In genomic region chr17:12157203-12157602, GRCm38 (mm10) we compare ENCODE assay signal across 20 mouse cellular contexts. TPM values are rescaled to one million over a fixed set of nuclear protein-coding genes. Genes with fewer than 3 reads are reported as not detected.
A peak's percentile ranks its signal among the peaks of the same experiment; 100 is the strongest.
DNase-seq lines count a peak whose midpoint lies in the region; TF ChIP-seq lines count a peak whose summit lies in the region.
"Had no signal": no experiment of that assay in that cellular context is flagged by ENCODE, and none has a peak within 500 bp of the region (broad histone marks: within the 10 kb centered on the region; RNA-seq: fewer than 3 reads in every experiment).

No protein-coding gene starts in this region.

- in situ Hi-C loops in ES-E14 (cut with MboI; ENCODE audit: low sequenced_read_pairs in 2 of 2, unreplicated experiment in 2 of 2) = no loop called here

- peaks cover 13% of the 10 kb centered on the region; the same call in 1 of the 2 replicates for H3K36me3 ChIP-seq in ES-E14 (ENCODE audit: control insufficient read depth, insufficient read depth, low read length, poor library complexity, severe bottlenecking)
- H3K36me3 ChIP-seq: heart, embryonic 15.5 days had no signal

- H3K9ac ChIP-seq in ES-E14 (ENCODE audit: insufficient read depth, low read depth, low read length, poor library complexity, severe bottlenecking) = no peak overlapping the region
- H3K9ac ChIP-seq: forebrain, embryonic 13.5 days; forebrain, postnatal 0 days; heart, embryonic 15.5 days; hindbrain, embryonic 13.5 days had no signal

- no peak overlapping the region for H3K4me3 ChIP-seq in ES-E14 (ENCODE audit: insufficient read depth in 1 of 2, low read depth in 1 of 2, low read length in 2 of 2, poor library complexity in 1 of 2, severe bottlenecking in 1 of 2)
- H3K4me3 ChIP-seq: embryonic facial prominence, embryonic 10.5 days; forebrain, embryonic 13.5 days; heart, embryonic 15.5 days; hindbrain, embryonic 13.5 days had no signal

- intact Hi-C loops in gastrocnemius, postnatal 14 days (cut with DNase I; ENCODE audit: low total_unique reads) = no loop called here
- intact Hi-C loops in left cerebral cortex, postnatal 4 days (cut with DNase I) = no loop called here
- intact Hi-C loops in left cerebral cortex, postnatal 25 days (cut with DNase I) = no loop called here

- peak; percentile 27 to 29 for DNase-seq in adrenal gland, postnatal 36 days
- DNase-seq in adrenal gland, adult 8-10 months = no peak
- peak; percentile 51 for DNase-seq in gastrocnemius, postnatal 14 days
- no peak for DNase-seq in gastrocnemius, postnatal 10 days
- peak; percentile 47 for DNase-seq in left cerebral cortex, postnatal 4 days
- no peak for DNase-seq in left cerebral cortex, postnatal 25 days (ENCODE audit: low spot score in 2 of 2)
- no peak for DNase-seq in ES-E14 (ENCODE audit: low read depth, low spot score)
- DNase-seq in kidney, postnatal 10 days = no peak
- DNase-seq: adrenal gland, adult 2 months; cerebellum, adult 11 months; cerebellum, adult 9-10 months; forebrain, postnatal 0 days; heart, adult 18-20 months; heart, postnatal 14 days; kidney, adult 11 months had no signal

- no peaks in the 10 kb centered on the region for H3K9me3 ChIP-seq in ES-E14 (ENCODE audit: control insufficient read depth, insufficient read depth, low read depth, low read length)
- H3K9me3 ChIP-seq: embryonic facial prominence, embryonic 10.5 days; forebrain, embryonic 13.5 days; heart, embryonic 15.5 days; hindbrain, embryonic 13.5 days had no signal

- peak overlapping the region; percentile 40; the same call in 1 of the 2 replicates for H3K27ac ChIP-seq in ES-E14 (ENCODE audit: insufficient read depth, low read depth, low read length, poor library complexity, severe bottlenecking)
- H3K27ac ChIP-seq: embryonic facial prominence, embryonic 10.5 days; forebrain, embryonic 13.5 days; heart, embryonic 15.5 days; hindbrain, embryonic 13.5 days; hindbrain, postnatal 0 days had no signal

- H3K4me1 ChIP-seq in ES-E14 (ENCODE audit: control insufficient read depth in 2 of 2, insufficient read depth in 2 of 2, low read length in 2 of 2, poor library complexity in 1 of 2) = peaks cover 7 to 28% of the 10 kb centered on the region in 2 experiments; a peak in 2 of 4 replicates
- H3K4me1 ChIP-seq: embryonic facial prominence, embryonic 10.5 days; forebrain, embryonic 13.5 days; heart, embryonic 15.5 days had no signal

TF ChIP-seq in ES-E14, 5 proteins besides CTCF, POLR2A, EP300 and RAD21:
- no peak for TF ChIP-seq MAFK (IDR thresholded peaks at IDR 0.05; ENCODE audit: insufficient read depth, low read depth, low read length)
- no peak for TF ChIP-seq ZC3H11A (IDR thresholded peaks at IDR 0.05; ENCODE audit: borderline replicate concordance, low read depth, low read length)
- TF ChIP-seq CHD2 (IDR thresholded peaks at IDR 0.05; ENCODE audit: low read depth, low read length) = no peak
- TF ChIP-seq ZNF384 (IDR thresholded peaks at IDR 0.05; ENCODE audit: low read depth, low read length) = no peak
- no peak for TF ChIP-seq HCFC1 (IDR thresholded peaks at IDR 0.05; ENCODE audit: borderline replicate concordance, insufficient read depth, low read length)

RNA-seq across cellular contexts. Expression of gene Agpat4, which starts 38.7 kb away (rescaled TPM):
- total RNA-seq in adrenal gland, postnatal 36 days (2021) = 10 to 100 TPM; 40.7 to 66.7 TPM
- 100 to 1,000 TPM in 2 of 4 experiments, 10 to 100 TPM in 2; 40.1 to 106 (median 76.9) TPM for total RNA-seq in adrenal gland, adult 8-10 months (2022)
- total RNA-seq in gastrocnemius, postnatal 14 days (2021) = 1 to 10 TPM; 4.5 to 4.8 TPM
- 1 to 10 TPM; 5.7 to 7.7 TPM for total RNA-seq in gastrocnemius, postnatal 10 days (2021)
- total RNA-seq in left cerebral cortex, postnatal 4 days (2021) = 10 to 100 TPM; 52.7 to 58.4 TPM
- total RNA-seq in left cerebral cortex, postnatal 25 days (2021) = 10 to 100 TPM; 60.5 to 65.6 TPM
- total RNA-seq in ES-E14 (2012; rRNA removed) = 45.7 and 92.8 TPM in 2 replicates

Comparison
In these comparisons a context has a peak if more than half of its experiments do, and no peak if none do; other contexts are left out.
1. DNase-seq: peak in adrenal gland, postnatal 36 days (2 of 2), gastrocnemius, postnatal 14 days (single experiment) and left cerebral cortex, postnatal 4 days (single experiment); none in adrenal gland, adult 8-10 months (single experiment), gastrocnemius, postnatal 10 days (single experiment), left cerebral cortex, postnatal 25 days (0 of 2), ES-E14 (single experiment) and kidney, postnatal 10 days (single experiment).